Mouse (Mus musculus) CD4-positive, CD25-positive, alpha-beta regulatory T cell, adult 2 months (primary cell): ENCODE measurements around the gene Wdr19.

Source experiments
- DNase-seq: peaks from one replicate; pipeline ENCODE4 v3.0.0-alpha.2; 2012; ENCODE audit warnings: low read depth, low spot score

The Wdr19 gene

GRCm38 (mm10) chr5:65199346-65200128 lies at the start of gene Wdr19:
Wdr19 (plus strand) TSS chr5:65199696.
- DNase-seq, result peak; percentile 100

DNA sequence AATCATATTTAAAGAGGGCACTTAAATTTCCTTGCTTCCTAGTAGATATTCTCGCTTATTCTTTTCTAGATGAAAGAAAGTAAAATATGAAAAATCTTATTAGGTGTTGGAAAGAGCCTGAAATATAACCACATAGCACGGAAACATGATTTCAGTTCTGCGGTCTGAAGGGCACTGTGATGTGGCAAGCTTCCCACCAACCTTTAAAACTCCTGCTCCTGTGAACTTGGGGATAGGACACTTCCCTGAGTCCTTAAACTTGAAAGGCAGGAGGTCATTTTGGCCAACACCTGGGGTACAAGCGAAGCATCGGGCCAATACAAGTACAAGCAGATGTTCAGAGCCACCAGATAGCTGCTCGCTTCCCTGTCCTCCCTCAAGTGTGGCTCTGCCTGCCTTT lies 49.8 kb upstream of the Wdr19 start:
- DNase-seq, result no peak

DNA sequence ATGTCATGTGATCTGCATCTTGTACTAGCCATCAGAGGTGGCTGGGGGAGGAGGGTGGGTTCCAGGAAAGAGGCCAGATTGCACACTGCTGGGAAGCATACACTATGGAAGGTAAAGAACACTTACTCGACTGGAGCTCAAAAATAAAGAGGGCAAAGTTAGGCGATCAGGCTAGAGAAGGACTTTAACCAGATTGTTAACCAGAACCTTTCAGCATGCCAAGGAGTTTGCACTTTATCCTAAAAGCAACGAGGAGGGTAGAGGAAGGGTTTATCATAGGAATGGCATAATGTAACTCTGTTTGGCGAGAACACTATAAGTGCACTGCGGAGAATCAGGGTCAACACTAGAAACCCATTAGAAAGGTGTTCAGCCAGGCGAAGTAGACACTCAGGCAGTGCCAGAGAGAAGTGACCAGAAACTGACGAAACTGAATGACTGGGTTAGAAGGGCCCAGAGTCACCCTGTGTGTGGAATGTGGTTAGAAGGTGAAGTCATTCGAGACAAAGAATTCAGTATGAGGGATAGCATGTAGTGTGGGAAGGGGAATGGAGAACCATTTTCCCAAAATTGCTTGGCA lies 49.0 kb upstream of the Wdr19 start:
- DNase-seq, result no peak

DNA sequence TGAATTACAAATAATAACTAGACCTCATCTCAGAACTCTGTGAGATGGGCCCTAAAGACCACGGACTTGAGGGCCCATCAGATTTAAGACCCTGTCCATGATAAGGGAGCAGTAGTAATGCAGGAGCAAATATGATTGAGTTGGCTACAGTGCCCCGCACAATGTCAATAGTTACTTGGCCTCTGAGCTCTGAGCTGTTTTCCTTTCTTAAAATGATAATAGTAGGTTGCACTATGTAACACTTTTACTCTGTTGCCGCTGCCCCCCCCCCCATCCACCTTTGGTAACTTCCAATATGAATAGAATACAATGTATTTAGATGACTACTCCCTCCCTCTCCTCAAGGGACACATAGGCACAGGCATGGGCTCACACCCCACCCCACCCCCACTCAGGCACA lies 48.2 kb upstream of the Wdr19 start:
- DNase-seq, result no peak

DNA sequence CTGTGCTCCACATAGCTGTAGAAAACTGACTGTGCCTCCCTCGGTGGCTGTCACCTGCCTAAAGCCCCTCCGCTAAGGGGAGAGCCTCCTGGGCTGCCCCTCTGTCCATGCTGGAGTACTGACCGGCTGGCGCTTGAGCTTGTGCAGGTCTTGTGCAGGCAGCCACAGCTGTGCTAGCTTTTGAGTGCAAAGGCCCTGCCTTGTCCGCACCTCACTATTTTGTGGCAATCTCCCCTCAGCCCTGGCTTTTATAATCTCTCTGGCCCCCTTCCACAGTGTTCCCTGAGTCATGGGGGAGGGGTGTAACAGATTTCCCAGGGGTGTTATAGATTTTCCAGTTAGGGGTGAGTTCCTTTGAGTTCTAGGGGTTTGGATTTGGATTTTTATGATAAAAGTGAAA lies 47.7 kb upstream of the Wdr19 start:
- DNase-seq, result no peak

DNA sequence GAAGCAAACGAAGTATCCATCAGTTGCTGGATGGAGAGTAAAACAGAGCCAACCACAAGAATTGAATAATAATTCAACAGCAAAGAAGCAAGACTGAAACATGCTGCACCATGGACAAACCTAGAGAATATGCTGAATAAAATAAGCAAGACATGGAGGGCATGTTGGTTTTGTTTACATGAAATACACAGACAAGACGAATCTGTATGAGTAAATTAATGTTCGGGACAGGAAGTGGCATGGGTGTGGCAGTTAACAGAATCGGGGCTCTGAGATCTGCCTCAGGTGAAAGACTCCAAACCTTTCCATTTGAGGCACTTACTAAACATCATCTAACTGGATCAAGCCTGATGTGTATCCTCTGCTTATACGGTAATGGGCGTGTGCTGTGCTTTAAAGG lies 45.2 kb upstream of the Wdr19 start:
- DNase-seq, result peak; percentile 47

GRCm38 (mm10) chr5:65156853-65157252 lies 42.6 kb upstream of the Wdr19 start:
- peak; percentile 63 for DNase-seq

- DNase-seq, result no peak
Observed at GRCm38 (mm10) chr5:65157412-65158381, 41.8 kb upstream of the Wdr19 start.

DNA sequence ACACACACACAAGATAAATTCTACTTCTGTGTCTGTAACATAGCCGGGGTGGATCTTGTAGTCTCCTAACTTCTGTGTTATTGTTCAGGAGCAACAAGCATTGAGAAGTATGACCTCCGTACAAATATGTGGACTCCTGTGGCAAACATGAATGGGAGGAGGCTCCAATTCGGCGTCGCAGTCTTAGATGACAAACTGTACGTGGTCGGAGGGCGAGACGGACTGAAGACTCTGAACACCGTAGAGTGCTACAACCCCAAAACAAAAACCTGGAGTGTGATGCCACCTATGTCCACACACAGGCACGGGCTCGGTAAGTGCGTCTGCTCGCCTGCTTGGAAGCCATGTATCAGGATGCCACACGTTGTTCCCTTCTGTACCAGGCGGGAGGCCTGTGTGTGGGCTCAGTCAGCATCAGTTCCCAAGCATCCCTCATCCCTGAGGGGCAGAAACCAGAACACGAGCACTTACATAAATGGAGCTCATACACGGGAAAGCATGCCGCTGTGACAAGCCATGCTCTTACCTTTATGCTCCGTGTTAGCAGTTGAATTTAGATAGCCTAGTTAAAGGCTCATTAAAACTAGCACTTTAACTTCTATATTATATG lies 40.7 kb upstream of the Wdr19 start:
- DNase-seq, result no peak

GRCm38 (mm10) chr5:65163001-65163400 lies 36.5 kb upstream of the Wdr19 start:
- no peak for DNase-seq

GRCm38 (mm10) chr5:65163489-65164092 lies 35.9 kb upstream of the Wdr19 start:
- no peak for DNase-seq

DNA sequence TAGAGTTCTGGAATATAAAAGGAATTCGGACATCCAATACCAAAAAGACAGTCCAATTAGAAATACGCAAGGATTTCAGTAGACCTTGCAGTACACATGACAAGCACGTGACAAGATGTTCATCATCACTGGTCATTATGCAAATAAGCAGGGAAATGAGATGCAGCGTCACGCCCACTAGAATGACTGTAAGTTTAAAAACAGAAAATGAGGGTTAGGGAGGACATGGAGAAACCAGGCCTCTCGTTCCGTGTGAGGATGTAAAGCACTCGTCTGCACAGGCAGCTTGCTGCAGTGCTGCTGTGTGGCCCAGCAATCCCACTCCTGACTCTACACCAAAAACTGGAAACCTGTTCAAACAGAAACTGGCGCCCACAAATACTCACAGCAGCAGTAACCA lies 29.3 kb upstream of the Wdr19 start:
- no peak for DNase-seq

- DNase-seq, result no peak
Observed at GRCm38 (mm10) chr5:65175035-65175917, 24.2 kb upstream of the Wdr19 start.

GRCm38 (mm10) chr5:65175918-65176484 lies 23.5 kb upstream of the Wdr19 start:
- DNase-seq, result no peak

- DNase-seq, result no peak
Observed at GRCm38 (mm10) chr5:65177026-65177514, 22.4 kb upstream of the Wdr19 start.

DNA sequence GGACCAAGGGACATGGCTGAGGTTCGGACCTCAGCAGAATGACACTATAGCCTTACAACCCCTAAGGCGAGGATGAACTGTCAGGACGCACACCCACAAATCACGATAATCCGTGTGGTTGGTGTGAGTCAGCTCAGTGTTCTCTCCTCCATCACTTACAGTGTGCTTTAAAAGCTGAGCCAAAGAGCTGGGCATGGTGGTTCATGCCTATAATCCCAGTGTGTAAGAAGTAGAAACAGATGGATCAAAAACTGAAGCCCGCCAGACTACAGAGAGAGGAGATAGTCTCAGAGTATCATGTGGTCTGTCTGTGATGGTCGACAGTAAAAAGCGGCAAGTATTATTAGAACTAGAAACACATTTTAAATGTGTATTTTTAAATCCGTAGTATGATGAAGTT lies 21.0 kb upstream of the Wdr19 start:
- DNase-seq, result no peak

- no peak for DNase-seq
Observed at GRCm38 (mm10) chr5:65181160-65181793, 18.2 kb upstream of the Wdr19 start.

GRCm38 (mm10) chr5:65181794-65182169 lies 17.7 kb upstream of the Wdr19 start:
- DNase-seq, result no peak

DNA sequence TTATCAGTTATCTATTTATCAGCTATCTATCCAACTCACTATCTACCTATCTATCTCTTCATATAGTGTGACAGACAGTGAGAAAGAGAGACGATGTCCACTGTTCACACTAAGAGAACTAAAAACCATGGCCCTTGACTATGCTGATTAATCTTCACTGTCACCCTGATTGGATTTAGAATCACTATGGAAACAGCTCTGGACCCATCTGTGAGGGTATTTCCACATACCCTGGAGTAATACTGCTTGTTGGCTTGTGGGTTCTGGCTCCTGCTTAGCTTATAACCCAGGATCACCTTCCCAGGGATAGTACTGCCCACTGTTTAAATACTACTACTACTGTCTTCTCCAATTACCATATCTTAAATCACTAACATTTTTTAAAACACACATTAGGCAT lies 17.2 kb upstream of the Wdr19 start:
- DNase-seq, result no peak
